Mouse (Mus musculus): ENCODE data around the gene Tnfaip1.
"Not testable (repeated sequence)": the region's sequence is repeated elsewhere in the genome, so short reads cannot be mapped to it uniquely, and the experiment has no call there.

Tnfaip1 gene

GRCm38 (mm10) chr11:78536690-78537084 is 555 bp upstream of the Tnfaip1 start:
- DNase-seq (ENCODE audit: low spot score): no peak

GRCm38 (mm10) chr11:78535376-78536079 is 604 bp downstream of the Tnfaip1 start:
- DNase-seq (ENCODE audit: low spot score): peak; percentile 30

- DNase-seq (ENCODE audit: low spot score): no peak
These were observed 1.6 kb downstream of the Tnfaip1 start for GRCm38 (mm10) chr11:78534516-78534915.

DNA sequence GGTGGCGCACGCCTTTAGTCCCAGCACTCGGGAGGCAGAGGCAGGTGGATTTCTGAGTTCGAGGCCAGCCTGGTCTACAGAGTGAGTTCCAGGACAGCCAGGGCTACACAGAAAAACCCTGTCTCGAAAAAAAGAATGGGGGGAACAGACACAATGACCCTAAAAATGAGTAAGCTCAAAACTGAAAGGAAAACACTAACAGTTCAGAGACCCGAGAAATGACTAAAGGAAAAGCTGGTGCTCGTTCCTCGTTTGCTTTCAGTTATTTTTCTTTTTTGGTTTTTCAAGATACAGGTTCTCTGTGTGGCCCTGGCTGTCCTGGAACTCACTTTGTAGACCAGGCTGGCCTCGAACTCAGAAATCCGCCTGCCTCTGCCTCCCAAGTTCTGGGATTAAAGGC is 4.6 kb downstream of the Tnfaip1 start:
- not testable (repeated sequence) for DNase-seq (ENCODE audit: low spot score)

DNA sequence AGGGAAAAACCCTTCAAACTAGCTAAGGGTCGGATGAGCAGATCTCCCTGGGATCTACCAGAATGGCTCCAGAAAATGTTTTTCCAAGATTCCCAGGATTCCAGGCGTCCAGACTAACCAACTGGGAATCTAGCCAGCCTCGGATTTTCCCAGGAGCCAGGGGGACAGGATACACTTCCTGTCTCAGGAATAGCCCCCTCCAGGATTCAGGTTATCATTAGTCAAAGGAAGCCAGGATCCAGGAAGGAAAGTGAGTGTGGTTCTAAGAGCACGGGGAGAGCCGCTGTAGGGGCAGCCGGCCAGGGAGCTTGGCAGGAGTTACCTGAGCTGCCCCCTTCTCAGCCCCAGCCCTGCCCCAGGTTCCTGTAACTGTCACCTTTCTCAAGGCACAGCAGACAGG is 5.1 kb downstream of the Tnfaip1 start:
- no peak for DNase-seq (ENCODE audit: low spot score)

DNA sequence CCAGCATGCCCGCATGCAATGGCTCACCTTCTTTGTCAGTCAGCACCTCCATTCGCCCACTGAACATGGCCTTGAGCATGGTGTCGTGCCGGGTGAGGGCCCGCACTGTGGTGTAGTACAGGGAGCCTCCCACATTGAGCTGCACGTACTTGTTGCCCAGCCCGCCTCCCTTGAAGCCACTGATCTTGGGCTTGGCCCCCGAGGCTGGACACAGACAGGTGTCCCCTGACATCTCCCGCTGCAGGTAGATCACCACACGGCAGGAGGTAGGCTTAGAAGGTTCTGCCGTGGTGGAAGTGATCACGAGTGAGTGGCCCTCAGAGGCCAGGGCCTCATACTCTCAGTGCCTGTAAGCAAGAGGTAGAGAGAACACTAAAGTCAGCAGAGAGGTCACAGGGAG is 6.1 kb downstream of the Tnfaip1 start:
- DNase-seq (ENCODE audit: low spot score): no peak

DNA sequence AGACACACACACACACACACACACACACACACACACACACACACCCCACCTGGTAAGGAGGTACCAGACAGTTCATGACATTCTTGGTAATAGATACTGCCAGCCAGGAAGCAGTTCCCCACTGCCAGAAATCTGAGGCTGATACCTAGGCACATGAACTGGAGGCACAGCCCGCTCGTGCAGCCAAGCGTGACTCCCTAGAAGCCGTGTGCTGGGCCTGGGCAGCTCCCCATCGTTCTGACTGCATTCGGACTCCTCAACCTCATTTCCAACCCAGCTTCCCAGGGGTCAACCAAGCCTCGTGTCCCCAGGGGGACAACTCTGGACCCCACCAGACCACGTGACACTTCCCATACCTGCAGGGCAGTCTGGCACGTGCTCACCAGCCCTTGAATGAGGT is 7.4 kb downstream of the Tnfaip1 start:
- no peak for DNase-seq (ENCODE audit: low spot score)

GRCm38 (mm10) chr11:78524838-78525237 is 11.3 kb downstream of the Tnfaip1 start:
- no peak for DNase-seq (ENCODE audit: low spot score)

DNA sequence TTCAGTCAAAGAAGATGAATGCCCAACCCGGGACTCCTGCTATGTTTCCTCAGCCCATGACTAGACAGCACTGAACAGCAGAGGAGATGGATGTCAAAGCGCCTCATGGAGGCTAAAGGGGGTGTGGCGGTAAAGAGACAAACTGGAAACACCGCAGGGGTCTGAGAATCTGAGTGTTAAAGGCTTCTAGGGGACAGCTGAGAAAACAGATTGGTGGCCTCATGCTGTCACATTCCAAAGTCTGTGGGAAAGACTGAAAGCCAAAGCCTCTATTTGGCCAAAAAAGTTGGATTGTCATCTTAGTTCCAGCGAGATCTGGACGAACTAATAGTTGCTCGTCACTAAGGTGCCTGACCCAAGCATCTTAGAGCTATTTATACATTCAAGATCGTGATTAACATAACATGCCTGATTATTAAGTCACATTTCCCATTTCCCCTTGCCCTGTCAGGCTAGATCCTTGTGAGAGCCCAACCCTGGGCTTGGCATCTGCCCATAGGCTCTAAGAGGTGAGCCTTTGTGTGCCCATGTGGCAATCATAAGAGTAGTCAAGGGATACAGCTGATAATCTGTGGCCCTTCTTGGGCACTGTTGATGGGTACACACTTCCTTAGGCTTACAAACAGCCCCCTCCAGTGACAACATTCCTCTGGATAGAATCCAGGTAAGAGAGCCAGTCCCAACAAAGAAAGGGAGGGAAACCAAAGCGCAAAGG is 12.7 kb downstream of the Tnfaip1 start:
- DNase-seq (ENCODE audit: low spot score): no peak

DNA sequence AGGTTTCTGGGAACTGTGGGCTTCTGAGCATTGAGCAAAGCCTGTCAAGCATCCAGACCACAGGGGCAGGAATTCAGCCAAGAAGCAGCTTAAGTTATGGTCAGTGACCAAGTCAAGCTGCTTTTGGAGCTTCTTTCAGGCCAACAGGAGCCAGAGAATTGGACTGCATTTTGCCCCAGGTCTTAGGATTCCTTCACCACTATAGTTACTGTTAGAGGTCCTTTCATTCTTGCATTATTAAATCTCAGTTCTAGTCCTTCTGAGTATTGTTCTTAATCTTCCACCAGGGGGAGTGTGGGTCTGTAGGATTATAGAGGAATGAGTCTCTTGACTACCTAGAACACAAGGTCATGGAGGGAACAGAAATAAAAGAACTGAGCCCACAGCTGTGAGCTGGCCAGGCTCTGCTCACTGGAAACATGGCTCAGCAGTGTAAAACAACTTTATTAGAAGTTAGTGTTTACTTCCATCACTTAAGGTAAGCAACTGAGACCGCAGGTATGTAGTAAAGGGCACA is 13.6 kb downstream of the Tnfaip1 start:
- peak; percentile 16 for DNase-seq (ENCODE audit: low spot score)

- no peak for DNase-seq (ENCODE audit: low spot score)
These were observed 14.3 kb downstream of the Tnfaip1 start for GRCm38 (mm10) chr11:78521880-78522279.

GRCm38 (mm10) chr11:78518931-78519330 is 17.2 kb downstream of the Tnfaip1 start:
- DNase-seq (ENCODE audit: low spot score): no peak

DNA sequence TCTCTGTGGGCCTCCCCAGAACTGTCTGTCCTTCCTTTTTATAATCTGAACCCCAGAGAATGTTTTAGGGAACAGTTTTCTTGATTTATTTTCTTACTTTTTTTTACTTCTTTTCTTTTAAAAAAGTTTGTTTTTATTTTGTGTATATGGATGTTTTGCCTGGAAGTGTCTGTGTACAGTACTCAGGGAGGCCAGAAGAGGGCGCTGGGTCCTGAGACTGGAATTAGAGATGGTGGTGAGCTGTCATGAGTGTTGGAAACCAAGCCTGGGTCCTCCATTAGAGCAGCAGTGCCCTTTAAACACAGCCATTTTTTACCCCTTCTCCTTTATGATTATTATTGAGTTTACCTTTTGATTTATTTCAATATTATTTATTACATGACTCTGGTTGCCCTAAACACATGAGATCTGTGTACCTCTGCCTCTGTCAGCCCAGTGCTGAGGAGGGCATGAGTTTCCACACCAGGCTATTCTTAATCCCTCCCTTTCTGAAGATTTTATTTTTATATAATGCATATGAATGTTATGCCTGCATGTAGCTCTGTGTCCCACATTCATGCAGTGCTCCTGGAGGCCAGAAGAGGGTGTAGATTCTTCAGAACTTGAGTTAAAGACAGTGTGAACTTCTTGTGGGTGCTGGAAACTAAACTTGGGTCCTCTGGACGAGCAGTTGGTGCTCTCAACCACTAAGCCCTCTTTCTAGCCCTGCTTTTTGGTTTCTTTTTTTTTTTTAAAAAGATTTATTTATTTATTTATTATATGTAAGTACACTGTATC is 20.4 kb downstream of the Tnfaip1 start:
- DNase-seq (ENCODE audit: low spot score): no peak

DNA sequence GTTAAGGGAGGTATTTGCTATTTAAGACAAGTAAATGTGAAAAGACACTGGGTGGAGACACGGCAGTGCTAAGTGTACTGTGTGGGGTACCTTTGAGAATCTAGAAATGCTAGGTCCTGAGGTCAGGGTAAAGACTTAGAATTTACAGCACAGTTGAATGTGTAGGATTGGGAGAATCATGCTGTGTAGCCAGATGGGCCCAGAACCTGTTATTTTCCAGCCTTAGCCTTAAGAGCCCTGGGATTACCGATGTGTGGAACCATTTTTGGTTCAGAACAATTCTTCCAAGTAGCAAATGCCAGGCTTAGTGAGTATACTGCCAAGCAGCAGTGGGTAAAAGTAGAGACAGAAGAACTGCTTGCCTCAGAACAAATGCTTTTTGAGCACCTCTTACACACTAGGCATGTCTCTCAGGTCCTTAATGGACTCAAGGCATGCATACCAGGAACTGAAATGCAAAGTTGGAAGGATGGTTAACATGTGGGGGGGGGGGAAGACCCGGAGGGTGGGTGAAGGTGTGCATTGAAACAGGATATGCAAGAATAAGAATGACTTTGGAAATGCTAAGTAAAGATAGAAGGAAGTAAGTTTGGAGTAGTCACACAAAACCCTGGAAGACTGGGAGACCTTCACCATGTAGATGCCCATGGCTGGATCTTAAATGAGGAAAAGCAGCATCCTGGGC is 22.9 kb downstream of the Tnfaip1 start:
- no peak for DNase-seq (ENCODE audit: low spot score)

GRCm38 (mm10) chr11:78512025-78512957 is 23.8 kb downstream of the Tnfaip1 start, which contains the start of the genes Tmem199 and Poldip2:
Tmem199 (minus strand) TSS chr11:78512172.
Poldip2 (plus strand) TSS chr11:78512193.
- DNase-seq (ENCODE audit: low spot score): peak; percentile 91

DNA sequence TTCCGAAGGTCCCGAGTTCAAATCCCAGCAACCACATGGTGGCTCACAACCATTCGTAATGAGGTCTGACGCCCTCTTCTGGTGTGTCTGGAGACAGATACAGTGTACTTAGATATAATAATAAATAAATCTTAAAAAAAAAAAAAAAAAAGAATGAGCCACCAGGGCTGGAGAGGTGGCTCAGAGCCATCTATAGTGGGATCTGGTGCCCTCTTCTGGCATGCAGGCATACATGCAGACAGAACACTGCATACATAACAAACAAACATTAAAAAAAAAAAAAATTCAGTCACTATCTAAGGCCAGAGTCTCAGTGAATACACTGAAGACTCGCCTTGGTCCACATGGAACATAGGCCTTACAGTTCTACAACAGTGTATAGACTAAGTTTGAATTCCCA is 27.0 kb downstream of the Tnfaip1 start:
- peak; percentile 46 for DNase-seq (ENCODE audit: low spot score)

GRCm38 (mm10) chr11:78505430-78505829 is 30.7 kb downstream of the Tnfaip1 start:
- DNase-seq (ENCODE audit: low spot score): no peak

- DNase-seq (ENCODE audit: low spot score): no peak
These were observed 33.1 kb downstream of the Tnfaip1 start, which contains the start of gene Sebox for GRCm38 (mm10) chr11:78502909-78503650. Sebox (plus strand) TSS chr11:78503447.

GRCm38 (mm10) chr11:78501529-78501928 is 34.6 kb downstream of the Tnfaip1 start:
- no peak for DNase-seq (ENCODE audit: low spot score)

DNA sequence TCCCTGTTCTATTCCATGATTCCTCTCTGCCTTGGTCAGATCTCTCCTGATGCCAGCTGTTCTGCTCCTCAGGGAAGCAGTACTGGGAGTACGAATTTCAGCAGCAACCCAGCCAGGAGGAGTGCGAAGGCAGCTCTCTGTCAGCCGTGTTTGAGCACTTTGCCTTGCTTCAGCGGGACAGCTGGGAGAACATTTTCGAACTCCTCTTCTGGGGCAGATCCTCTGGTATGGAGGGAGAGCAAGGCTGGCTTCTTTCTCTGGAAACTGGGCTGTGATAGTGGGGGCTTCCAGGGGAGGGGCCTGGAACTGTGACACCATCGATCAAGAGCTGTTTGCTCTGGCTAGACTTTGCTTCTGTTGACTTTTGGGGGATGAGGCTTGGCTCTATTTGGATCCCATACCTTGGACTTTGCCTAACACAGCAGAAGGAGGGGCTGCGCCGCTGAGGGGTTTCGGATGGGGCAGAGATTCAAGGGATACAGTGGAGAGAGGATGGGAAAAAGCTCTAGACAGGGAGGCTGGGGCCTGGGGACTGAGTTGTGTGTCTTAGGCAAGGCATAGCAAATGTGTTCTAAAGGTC is 35.4 kb downstream of the Tnfaip1 start:
- no peak for DNase-seq (ENCODE audit: low spot score)
